10 mouse cellular contexts compared by ENCODE assay signal in genomic region chr9:95113157-95114135, GRCm38 (mm10).
DNase-seq lines count a peak whose midpoint lies in the region; ATAC-seq and TF ChIP-seq lines count a peak whose summit lies in the region.
"Had no signal": no experiment of that assay in that cellular context is flagged by ENCODE, and none has a peak within 500 bp of the region (broad histone marks: within the 10 kb centered on the region; RNA-seq: fewer than 3 reads in every experiment).

No protein-coding gene starts in this region.

- H3K27me3 ChIP-seq in midbrain, postnatal 0 days (ENCODE audit: insufficient read depth, low read length): no peaks in the 10 kb centered on the region
- H3K27me3 ChIP-seq: heart, embryonic 15.5 days had no signal

- peaks cover 7% of the 10 kb centered on the region; the same call in 1 of the 2 replicates for H3K4me1 ChIP-seq in brown adipose tissue, adult 24 weeks (ENCODE audit: control insufficient read depth, insufficient read depth, insufficient read length, low read length)
- H3K4me1 ChIP-seq in midbrain, postnatal 0 days (ENCODE audit: insufficient read depth, low read length): no peaks in the 10 kb centered on the region
- H3K4me1 ChIP-seq: heart, embryonic 15.5 days had no signal

- DNase-seq in left cerebral cortex, postnatal 4 days: peak; percentile 58
- DNase-seq in left cerebral cortex, adult 18-20 months (ENCODE audit: low spot score in 2 of 2): no peak
- DNase-seq in gonadal fat pad, adult 2 months (ENCODE audit: low read depth): peak; percentile 1
- peak; percentile 55 for DNase-seq in midbrain, postnatal 0 days (ENCODE audit: low spot score)
- no peak for DNase-seq in testis, postnatal 14 days (ENCODE audit: low spot score)
- DNase-seq in layer of hippocampus, postnatal 10 days (ENCODE audit: low spot score in 2 of 2): no peak
- DNase-seq: kidney, postnatal 14 days; thymus, postnatal 36 days had no signal

- H3K36me3 ChIP-seq in midbrain, postnatal 0 days (ENCODE audit: insufficient read depth, low read length): no peaks in the 10 kb centered on the region
- H3K36me3 ChIP-seq: heart, embryonic 15.5 days had no signal

- H3K4me2 ChIP-seq in midbrain, postnatal 0 days (ENCODE audit: low read depth, low read length, poor library complexity, severe bottlenecking): no peak overlapping the region
- H3K4me2 ChIP-seq: heart, embryonic 15.5 days had no signal

- no peak for TF ChIP-seq CTCF in midbrain, postnatal 0 days (IDR thresholded peaks at IDR 0.05)

- H3K9me3 ChIP-seq in midbrain, postnatal 0 days (ENCODE audit: low read length): no peaks in the 10 kb centered on the region
- H3K9me3 ChIP-seq: heart, embryonic 15.5 days had no signal

- 33% methylated on average over 12 of the region's 12 CpGs for WGBS in midbrain, postnatal 0 days

- H3K27ac ChIP-seq in brown adipose tissue, adult 24 weeks (replicated peaks; ENCODE audit: low read depth, low read length): peak overlapping the region; percentile 70
- no peak overlapping the region for H3K27ac ChIP-seq in midbrain, postnatal 0 days (ENCODE audit: low read depth, low read length)
- H3K27ac ChIP-seq: heart, embryonic 15.5 days had no signal

- intact Hi-C loops in left cerebral cortex, postnatal 4 days (cut with DNase I): no loop called here

- no peak overlapping the region for H3K9ac ChIP-seq in midbrain, postnatal 0 days (replicated peaks; ENCODE audit: low read length, poor library complexity, severe bottlenecking)
- H3K9ac ChIP-seq: heart, embryonic 15.5 days had no signal

- ATAC-seq in midbrain, postnatal 0 days (ENCODE audit: low FRiP score): no peak

- H3K4me3 ChIP-seq in brown adipose tissue, adult 24 weeks (ENCODE audit: insufficient read depth, low read depth, low read length): no peak overlapping the region
- no peak overlapping the region for H3K4me3 ChIP-seq in midbrain, postnatal 0 days (ENCODE audit: low read depth, low read length)
- H3K4me3 ChIP-seq: heart, embryonic 15.5 days had no signal

Comparison
In these comparisons a context has a peak if more than half of its experiments do, and no peak if none do; other contexts are left out.
1. DNase-seq: peak in left cerebral cortex, postnatal 4 days (single experiment), gonadal fat pad, adult 2 months (single experiment) and midbrain, postnatal 0 days (single experiment); none in left cerebral cortex, adult 18-20 months (0 of 2), testis, postnatal 14 days (single experiment) and layer of hippocampus, postnatal 10 days (0 of 2).